Mouse (Mus musculus) thymus, adult 2 months (tissue): ENCODE measurements around the gene Disp1.

Experiments
- CTCF ChIP-seq: fragments of 200-500 bp; IDR thresholded peaks from 2 replicates; pipeline ENCODE4 v1.5.1; 2012; ENCODE audit warnings: mild to moderate bottlenecking, control low read depth, low read length, moderate library complexity, borderline replicate concordance; ENCODE audit not compliant: control insufficient read depth, poor library complexity, insufficient read depth; ENCODE audit errors: extremely low read depth
- POLR2A ChIP-seq: fragments of 200-500 bp; IDR thresholded peaks from 2 replicates; pipeline ENCODE4 v1.6.1; 2012; ENCODE audit warnings: mild to moderate bottlenecking, low read length, control low read depth, moderate library complexity; ENCODE audit not compliant: control insufficient read depth, poor library complexity, insufficient read depth; ENCODE audit errors: extremely low read depth

GRCm38 (mm10) chr1:183227469-183227868 is 6.1 kb upstream of the Disp1 start:
- TF ChIP-seq POLR2A (no peak), CTCF (no peak)
